Mouse (Mus musculus) liver, embryonic 13.5 days (tissue): ENCODE data around the gene Kcnq5. TPM values are rescaled to one million over a fixed set of nuclear protein-coding genes. Genes with fewer than 3 reads are reported as not detected.

Experiments used
- ATAC-seq: fragments of 200-750 bp; cut with Nextera tagmentation; 2 replicates; pipeline ENCODE4 v1.8.0; 2017; ENCODE audit warnings: low read depth, mild to moderate bottlenecking, moderate number of reproducible peaks, moderate library complexity
- DNase-seq: peaks from one replicate; pipeline ENCODE4 v3.0.0; 2022
- H3K27ac ChIP-seq: fragments of 300-500 bp; sonication (generic); 2 replicates; pipeline ENCODE4 v1.5.1; 2015; ENCODE audit warnings: moderate library complexity, mild to moderate bottlenecking, inconsistent platforms
- H3K27me3 ChIP-seq: fragments of 300-500 bp; sonication (generic); 2 replicates; pipeline ENCODE4 v1.6.1; 2015; ENCODE audit warnings: mild to moderate bottlenecking, inconsistent platforms
- H3K36me3 ChIP-seq: fragments of 300-500 bp; sonication (generic); 2 replicates; pipeline ENCODE4 v1.6.1; 2015; ENCODE audit warnings: mild to moderate bottlenecking, inconsistent platforms
- H3K4me1 ChIP-seq: fragments of 300-500 bp; sonication (generic); replicated peaks from 2 replicates; pipeline ENCODE4 v1.6.1; 2015; ENCODE audit warnings: inconsistent platforms
- H3K4me2 ChIP-seq: fragments of 300-500 bp; sonication (generic); 2 replicates; pipeline ENCODE4 v1.6.1; 2015; ENCODE audit warnings: inconsistent platforms, mild to moderate bottlenecking, moderate library complexity
- H3K4me3 ChIP-seq: fragments of 300-500 bp; sonication (generic); replicated peaks from 2 replicates; pipeline ENCODE4 v1.5.1; 2015; ENCODE audit warnings: mild to moderate bottlenecking, inconsistent platforms
- H3K9ac ChIP-seq: fragments of 300-500 bp; sonication (generic); 2 replicates; pipeline ENCODE4 v1.6.1; 2015; ENCODE audit warnings: mild to moderate bottlenecking, inconsistent platforms
- H3K9me3 ChIP-seq: fragments of 300-500 bp; sonication (generic); replicated peaks from 2 replicates; pipeline ENCODE4 v1.6.1; 2016; ENCODE audit warnings: inconsistent platforms
- WGBS: fragments of 180-500 bp; shearing (Covaris S2); methylation state at CpG from one replicate; pipeline ENCODE4 v1.1.7; 2015; ENCODE audit not compliant: insufficient replicate concordance; 5-methylcytosine and 5-hydroxymethylcytosine counted together
- polyA plus RNA-seq: library from polyadenylated mRNA; unstranded; fragments of >200 nt; fragmentation: Nextera tagmentation; extraction: Ambion mirVana; gene quantifications from 2 replicates; pipeline ENCODE4 v1.2.1, GENCODE M21; 2015

Gene Kcnq5
- polyA plus RNA-seq, 1 experiment from 2014 or later = 0.21 TPM

DNA sequence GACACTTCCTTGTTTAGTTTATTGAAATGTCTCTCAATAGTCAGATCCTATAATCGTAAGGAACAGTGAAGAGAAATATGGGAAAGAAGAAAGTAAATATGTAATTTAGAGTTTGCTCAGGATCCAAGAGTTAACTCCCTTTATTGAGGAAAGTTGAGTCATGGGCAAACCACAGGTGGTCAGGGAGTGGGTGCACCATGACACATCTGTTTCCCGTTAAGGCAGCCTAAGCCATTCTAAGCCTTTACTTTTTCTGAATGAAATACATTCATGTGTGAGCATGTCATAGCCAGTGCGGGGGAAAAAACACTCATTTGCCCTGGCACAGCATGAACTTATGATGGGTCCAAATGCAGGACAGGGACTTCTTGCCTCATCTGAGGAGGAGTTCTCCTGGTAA is 125.4 kb downstream of the Kcnq5 start:
- 62% methylated on average over 3 of the region's 3 CpGs for WGBS
- no peak for DNase-seq

DNA sequence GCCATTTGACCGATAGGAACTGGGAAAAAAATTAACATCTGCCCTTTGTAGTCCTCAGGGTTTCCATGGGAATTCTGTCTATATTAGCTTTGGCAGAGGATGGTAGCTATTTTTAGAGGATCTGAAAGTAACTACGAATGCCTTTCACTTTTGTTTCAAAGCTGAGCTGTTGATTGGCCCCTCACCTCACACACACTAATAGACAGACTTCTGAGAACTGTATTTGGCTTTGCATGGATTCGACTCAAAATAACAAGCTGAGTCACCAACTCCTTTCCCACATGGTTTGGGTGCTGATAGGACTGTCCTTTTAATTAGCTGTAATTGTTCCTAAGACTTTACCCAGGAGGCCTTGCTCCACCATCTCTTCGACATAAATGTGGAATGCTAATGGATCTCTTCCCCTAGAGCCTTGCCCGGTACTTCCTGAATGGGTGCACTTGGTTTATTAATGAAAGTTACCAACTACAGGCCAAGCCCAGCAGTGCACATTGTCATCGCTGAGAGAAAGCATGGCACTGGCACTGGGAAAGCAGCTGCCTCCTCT is 131.8 kb downstream of the Kcnq5 start:
- Histone ChIP-seq H3K9ac (no peak overlapping the region), H3K4me3 (no peak overlapping the region), H3K9me3 (no peaks in the 10 kb centered on the region), H3K4me1 (no peaks in the 10 kb centered on the region), H3K4me2 (no peak overlapping the region), H3K27me3 (no peaks in the 10 kb centered on the region), H3K27ac (no peak overlapping the region), H3K36me3 (no peaks in the 10 kb centered on the region)
- DNase-seq (no peak), ATAC-seq (no peak)
- 59% methylated on average over 6 of the region's 6 CpGs for WGBS

More for the DNA sequence above, 125.4 kb downstream of the Kcnq5 start:
- no peak for ATAC-seq
- Histone ChIP-seq H3K9ac (no peak overlapping the region), H3K27ac (no peak overlapping the region), H3K4me2 (no peak overlapping the region), H3K27me3 (no peaks in the 10 kb centered on the region), H3K9me3 (no peaks in the 10 kb centered on the region), H3K4me1 (no peaks in the 10 kb centered on the region), H3K4me3 (no peak overlapping the region), H3K36me3 (no peaks in the 10 kb centered on the region)

DNA sequence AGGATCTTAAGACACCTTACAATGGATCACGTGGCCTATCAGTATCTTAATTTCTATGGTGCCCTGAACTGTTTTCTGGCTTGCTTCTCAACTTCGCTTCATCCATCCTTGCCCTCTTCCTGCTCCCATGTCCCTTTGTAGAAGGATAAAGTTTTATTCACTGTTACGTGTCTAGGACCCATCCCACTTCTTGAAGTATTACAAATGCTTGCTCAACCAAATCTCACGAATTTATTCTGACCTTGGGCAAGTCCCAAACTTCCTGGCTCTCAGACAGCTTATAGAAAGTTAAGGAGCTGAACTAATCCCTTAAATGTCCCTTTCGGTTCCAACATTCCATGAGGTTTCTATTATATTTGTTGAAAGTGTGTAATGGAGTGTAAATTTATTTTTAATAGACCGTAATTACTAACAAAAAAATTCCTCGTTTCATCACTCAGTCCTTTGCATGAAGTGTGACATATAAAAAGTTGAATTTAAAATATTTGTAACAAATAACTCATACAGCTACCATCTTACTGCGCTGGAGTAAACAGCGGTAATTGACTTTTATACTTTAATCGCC is 141.6 kb downstream of the Kcnq5 start:
- Histone ChIP-seq H3K36me3 (no peaks in the 10 kb centered on the region), H3K9me3 (no peaks in the 10 kb centered on the region), H3K27ac (no peak overlapping the region), H3K4me2 (no peak overlapping the region), H3K9ac (no peak overlapping the region), H3K4me3 (no peak overlapping the region), H3K27me3 (no peaks in the 10 kb centered on the region), H3K4me1 (no peaks in the 10 kb centered on the region)
- ATAC-seq (no peak), DNase-seq (no peak)
- 73% methylated on average over 10 of the region's 10 CpGs for WGBS

DNA sequence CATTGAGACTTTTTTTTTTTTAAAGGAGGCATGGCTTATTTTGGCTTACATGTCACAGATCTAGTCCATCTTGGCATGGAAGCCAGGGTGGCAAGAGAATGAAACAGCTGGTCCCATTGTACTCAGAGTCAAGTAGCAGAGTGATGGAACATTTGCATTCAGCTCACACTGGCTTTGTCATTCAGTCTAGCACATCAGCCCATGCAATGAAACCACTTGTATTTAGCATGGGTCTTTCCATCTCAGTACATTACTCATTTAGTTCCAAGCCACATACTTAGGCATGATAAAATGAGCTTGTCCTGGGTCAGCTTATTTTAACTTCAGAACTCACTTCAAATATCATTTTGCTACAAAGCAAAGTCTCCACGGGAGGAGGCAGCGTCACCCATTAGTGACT is 156.7 kb downstream of the Kcnq5 start:
- no peaks in the 10 kb centered on the region for H3K9me3 ChIP-seq
- ATAC-seq = no peak
- H3K9ac ChIP-seq = no peak overlapping the region
- no peak overlapping the region for H3K27ac ChIP-seq
- H3K36me3 ChIP-seq = no peaks in the 10 kb centered on the region
- H3K4me3 ChIP-seq = no peak overlapping the region
- H3K4me1 ChIP-seq = no peaks in the 10 kb centered on the region
- no peak overlapping the region for H3K4me2 ChIP-seq
- 65% methylated on average over 2 of the region's 2 CpGs for WGBS
- H3K27me3 ChIP-seq = no peaks in the 10 kb centered on the region
- no peak for DNase-seq

DNA sequence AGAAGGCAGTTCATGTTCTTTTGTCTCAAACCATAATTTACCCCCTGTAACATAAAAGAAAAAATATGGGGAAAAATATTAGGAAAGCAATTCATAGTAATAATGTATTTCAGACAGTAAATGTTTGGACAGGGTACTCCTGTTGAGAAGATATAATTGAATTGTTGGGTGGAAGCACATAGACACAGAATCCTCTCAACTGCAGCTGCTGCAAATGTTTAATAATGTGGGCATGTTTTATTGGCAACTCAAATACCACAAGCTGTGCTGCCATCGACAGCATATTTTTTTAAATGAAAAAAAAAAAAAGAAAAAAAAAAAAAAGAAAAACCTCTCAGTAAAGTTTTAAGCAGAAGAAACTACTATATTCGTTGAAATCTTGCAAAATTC is 157.3 kb downstream of the Kcnq5 start:
- no peak overlapping the region for H3K27ac ChIP-seq
- ATAC-seq (no peak), DNase-seq (no peak)
- no peaks in the 10 kb centered on the region for H3K27me3 ChIP-seq
- no peaks in the 10 kb centered on the region for H3K36me3 ChIP-seq
- H3K4me2 ChIP-seq = no peak overlapping the region
- H3K9me3 ChIP-seq = no peaks in the 10 kb centered on the region
- H3K4me3 ChIP-seq = no peak overlapping the region
- no peaks in the 10 kb centered on the region for H3K4me1 ChIP-seq
- H3K9ac ChIP-seq = no peak overlapping the region
- 46% methylated on average over 2 of the region's 2 CpGs for WGBS

DNA sequence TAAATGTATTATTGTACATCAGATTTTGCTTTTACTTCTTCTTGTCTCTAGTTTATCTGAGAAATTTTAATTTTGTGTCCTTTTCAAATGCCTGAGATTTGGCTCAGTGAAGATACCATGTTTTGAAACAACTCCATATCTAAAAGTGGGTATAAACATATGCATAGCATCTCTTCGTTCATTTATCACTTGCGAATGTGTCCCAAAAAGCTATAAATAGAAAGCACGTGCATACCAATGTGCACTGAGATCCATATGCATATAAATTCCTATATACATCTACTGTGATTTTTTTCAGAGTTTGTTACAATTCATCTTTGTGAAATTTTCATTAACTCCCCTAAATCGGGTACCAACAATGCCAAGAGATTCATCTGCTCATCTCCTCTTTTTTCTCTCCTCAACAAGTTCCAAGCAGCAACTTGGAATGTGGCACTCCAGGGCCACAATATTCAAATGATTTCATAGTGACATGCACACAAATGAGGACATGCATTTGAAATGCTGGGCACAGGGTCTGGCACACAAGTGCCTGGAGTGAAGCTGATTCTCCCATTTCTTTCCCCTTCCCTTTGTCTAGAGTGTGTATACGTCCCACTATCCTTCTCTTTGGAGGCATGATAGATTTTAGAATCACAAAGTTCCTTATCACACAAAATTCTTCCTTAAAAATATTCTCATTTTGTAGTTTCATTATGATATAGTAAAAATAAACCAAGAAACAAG is 157.8 kb downstream of the Kcnq5 start:
- H3K4me2 ChIP-seq = no peak overlapping the region
- 67% methylated on average over 5 of the region's 5 CpGs for WGBS
- no peak overlapping the region for H3K4me3 ChIP-seq
- H3K27me3 ChIP-seq = no peaks in the 10 kb centered on the region
- H3K4me1 ChIP-seq = no peaks in the 10 kb centered on the region
- H3K9ac ChIP-seq = no peak overlapping the region
- no peaks in the 10 kb centered on the region for H3K9me3 ChIP-seq
- DNase-seq (no peak), ATAC-seq (no peak)
- no peak overlapping the region for H3K27ac ChIP-seq
- no peaks in the 10 kb centered on the region for H3K36me3 ChIP-seq

DNA sequence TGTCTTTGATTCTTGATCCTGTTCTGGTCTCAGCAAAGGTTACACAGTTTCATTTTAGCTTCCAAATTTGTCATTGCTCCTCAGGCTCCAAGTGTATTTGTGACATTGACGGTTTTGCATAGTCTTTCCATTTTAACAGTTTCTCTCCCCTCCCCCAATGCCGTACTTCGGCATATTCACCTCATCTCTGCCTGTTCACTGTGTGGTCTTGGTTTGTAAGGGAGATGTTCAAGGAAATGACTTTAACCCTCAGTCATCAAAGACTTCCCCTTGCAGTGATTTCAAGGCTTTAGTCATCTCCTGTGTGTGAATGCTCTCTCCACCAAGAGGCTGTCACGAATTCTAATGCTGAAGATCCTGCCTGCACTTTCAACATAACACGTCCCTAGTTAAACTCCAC is 181.0 kb downstream of the Kcnq5 start:
- H3K9me3 ChIP-seq = no peaks in the 10 kb centered on the region
- no peaks in the 10 kb centered on the region for H3K27me3 ChIP-seq
- H3K4me1 ChIP-seq = no peaks in the 10 kb centered on the region
- DNase-seq (no peak), ATAC-seq (no peak)
- H3K4me3 ChIP-seq = no peak overlapping the region
- H3K9ac ChIP-seq = no peak overlapping the region
- no peak overlapping the region for H3K4me2 ChIP-seq
- no peak overlapping the region for H3K27ac ChIP-seq
- 52% methylated on average over 5 of the region's 5 CpGs for WGBS
- H3K36me3 ChIP-seq = no peaks in the 10 kb centered on the region

DNA sequence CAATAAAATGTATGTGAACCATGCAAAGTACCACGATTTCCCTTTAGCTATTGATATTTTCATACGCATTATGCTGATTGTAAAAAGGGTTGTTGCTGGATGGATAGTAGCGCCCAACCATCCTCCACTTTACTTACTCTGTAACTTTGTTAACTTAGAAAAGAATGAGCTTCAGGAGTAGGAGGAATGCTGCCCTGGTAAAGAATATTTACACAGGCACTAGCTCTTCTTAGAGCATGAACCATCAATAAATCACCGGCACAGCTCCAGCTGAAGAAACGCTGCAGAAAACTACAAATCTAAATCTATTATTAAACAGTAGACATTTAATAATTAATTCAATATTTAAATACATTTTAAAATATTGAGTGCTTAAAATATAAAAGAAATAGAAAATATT is 184.2 kb downstream of the Kcnq5 start:
- Histone ChIP-seq H3K36me3 (no peaks in the 10 kb centered on the region), H3K27me3 (no peaks in the 10 kb centered on the region), H3K4me1 (no peaks in the 10 kb centered on the region), H3K9me3 (no peaks in the 10 kb centered on the region), H3K4me3 (no peak overlapping the region), H3K9ac (no peak overlapping the region), H3K4me2 (no peak overlapping the region), H3K27ac (no peak overlapping the region)
- ATAC-seq (no peak), DNase-seq (no peak)
- WGBS = 73% methylated on average over 5 of the region's 5 CpGs

DNA sequence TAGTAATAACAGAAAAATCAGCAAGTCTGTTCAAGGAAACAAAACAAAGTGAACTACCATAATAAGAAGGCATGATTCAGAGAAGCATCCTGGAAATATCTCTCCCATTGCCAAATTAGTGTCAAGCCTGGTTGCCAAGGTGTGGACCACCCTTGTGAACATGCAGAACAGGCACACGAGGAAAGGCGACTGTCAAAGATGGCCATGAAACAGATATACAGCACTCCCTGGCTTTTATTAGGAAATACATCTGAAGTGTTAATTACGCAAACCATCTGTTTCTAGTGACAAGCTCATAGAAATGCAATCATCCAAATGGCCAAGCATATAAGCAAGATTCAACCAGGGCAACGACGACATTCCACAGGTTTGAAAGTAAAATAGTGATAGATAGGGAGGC is 187.8 kb downstream of the Kcnq5 start:
- Histone ChIP-seq H3K4me1 (no peaks in the 10 kb centered on the region), H3K36me3 (no peaks in the 10 kb centered on the region), H3K4me3 (no peak overlapping the region), H3K27me3 (no peaks in the 10 kb centered on the region), H3K27ac (no peak overlapping the region), H3K4me2 (no peak overlapping the region), H3K9me3 (no peaks in the 10 kb centered on the region), H3K9ac (no peak overlapping the region)
- ATAC-seq (no peak), DNase-seq (no peak)
- 68% methylated on average over 5 of the region's 5 CpGs for WGBS

DNA sequence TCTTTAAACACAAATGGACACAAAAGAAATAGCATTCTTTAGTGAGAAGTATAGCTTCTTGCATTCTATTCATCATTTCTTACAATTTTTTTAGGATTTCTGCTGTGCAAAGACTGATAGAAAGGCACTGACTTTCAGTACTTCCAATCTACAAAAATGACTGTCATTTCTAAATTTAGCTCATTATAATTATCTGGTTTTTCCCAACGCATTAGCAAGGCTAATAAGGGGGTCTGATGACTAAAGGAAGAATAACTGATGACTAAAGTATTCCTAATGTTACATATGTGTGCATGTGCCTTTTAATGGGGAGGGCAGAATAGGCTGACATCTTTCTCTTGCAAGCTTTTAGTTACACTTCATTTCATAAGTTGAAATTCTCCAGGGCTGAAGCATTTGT is 191.2 kb downstream of the Kcnq5 start:
- 55% methylated on average over 1 of the region's 1 CpGs for WGBS
- Histone ChIP-seq H3K36me3 (no peaks in the 10 kb centered on the region), H3K27me3 (no peaks in the 10 kb centered on the region), H3K9me3 (no peaks in the 10 kb centered on the region), H3K4me2 (no peak overlapping the region), H3K4me1 (no peaks in the 10 kb centered on the region), H3K9ac (no peak overlapping the region), H3K4me3 (no peak overlapping the region), H3K27ac (no peak overlapping the region)
- DNase-seq (no peak), ATAC-seq (no peak)

DNA sequence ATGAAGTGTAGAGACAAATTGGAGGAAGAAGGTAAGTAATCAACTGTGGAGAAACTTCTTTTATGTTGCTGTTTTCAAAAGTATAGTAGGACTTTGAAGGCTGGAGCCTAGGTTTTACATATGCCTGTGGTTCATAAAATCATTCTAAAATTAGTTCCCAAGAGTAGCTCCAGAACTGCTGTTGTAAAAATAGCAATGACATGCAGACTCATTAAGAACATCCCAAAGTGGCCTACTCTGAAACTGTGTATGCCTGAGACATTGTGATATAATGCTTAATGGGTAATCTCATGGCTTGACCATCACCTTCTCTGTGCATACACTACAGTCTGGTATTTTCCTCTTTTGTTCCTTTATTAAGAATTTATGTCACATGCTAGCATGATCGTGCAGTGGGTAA is 212.4 kb downstream of the Kcnq5 start:
- Histone ChIP-seq H3K4me1 (no peaks in the 10 kb centered on the region), H3K4me3 (no peak overlapping the region), H3K9ac (no peak overlapping the region), H3K27me3 (no peaks in the 10 kb centered on the region), H3K9me3 (no peaks in the 10 kb centered on the region), H3K4me2 (no peak overlapping the region), H3K27ac (no peak overlapping the region), H3K36me3 (no peaks in the 10 kb centered on the region)
- ATAC-seq (no peak), DNase-seq (no peak)
- 61% methylated on average over 1 of the region's 1 CpGs for WGBS

DNA sequence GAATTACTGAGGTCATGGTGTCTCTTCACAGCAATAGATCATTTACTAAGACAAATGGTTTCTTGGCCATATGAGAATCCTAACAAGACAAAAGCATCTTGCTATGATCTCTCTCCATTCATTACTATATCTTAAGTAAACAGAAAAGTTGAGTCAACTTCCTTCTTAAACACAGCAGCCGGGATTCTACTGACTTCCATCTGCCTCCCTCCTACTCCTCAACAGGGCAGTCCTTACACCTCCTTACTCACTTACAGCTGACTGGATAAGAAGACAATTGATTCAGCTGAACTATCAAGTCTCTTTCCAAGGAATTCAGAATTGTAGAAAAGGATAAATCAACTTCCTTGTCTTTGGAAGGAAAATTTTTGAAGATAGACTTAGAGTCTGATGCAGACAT is 232.6 kb downstream of the Kcnq5 start:
- ATAC-seq (no peak), DNase-seq (no peak)
- Histone ChIP-seq H3K4me1 (no peaks in the 10 kb centered on the region), H3K4me3 (no peak overlapping the region), H3K4me2 (no peak overlapping the region), H3K9ac (no peak overlapping the region), H3K9me3 (no peaks in the 10 kb centered on the region), H3K36me3 (no peaks in the 10 kb centered on the region), H3K27ac (no peak overlapping the region), H3K27me3 (no peaks in the 10 kb centered on the region)
- 38% methylated on average over 1 of the region's 1 CpGs for WGBS
